ENCODE assay signal across 27 mouse cellular contexts in genomic region chr1:152966222-152966621, GRCm38 (mm10). TPM values are rescaled to one million over a fixed set of nuclear protein-coding genes. Genes with fewer than 3 reads are reported as not detected.
DNase-seq lines count a peak whose midpoint lies in the region; ATAC-seq and TF ChIP-seq lines count a peak whose summit lies in the region.
"Had no signal": no experiment of that assay in that cellular context is flagged by ENCODE, and none has a peak within 500 bp of the region (broad histone marks: within the 10 kb centered on the region; RNA-seq: fewer than 3 reads in every experiment).

No protein-coding gene starts in this region.

- H3K36me3 ChIP-seq in hindbrain, embryonic 10.5 days, result no peaks in the 10 kb centered on the region
- H3K36me3 ChIP-seq in hindbrain, postnatal 0 days (ENCODE audit: insufficient read depth, low read length), result no peaks in the 10 kb centered on the region
- no peaks in the 10 kb centered on the region for H3K36me3 ChIP-seq in neural tube, embryonic 12.5 days
- no peaks in the 10 kb centered on the region for H3K36me3 ChIP-seq in hindbrain, embryonic 15.5 days
- H3K36me3 ChIP-seq: liver, embryonic 12.5 days; midbrain, embryonic 12.5 days had no signal

- no peak for TF ChIP-seq CTCF in hindbrain, postnatal 0 days (IDR thresholded peaks at IDR 0.05; ENCODE audit: low read depth)

- no peak for ATAC-seq in hindbrain, postnatal 0 days
- 0 out of 2 replicates have a peak, but pooled peaks have one; percentile 41 for ATAC-seq in neural tube, embryonic 12.5 days (ENCODE audit: low FRiP score, low read depth)
- ATAC-seq in hindbrain, embryonic 15.5 days (ENCODE audit: low FRiP score, low read depth), result peak; percentile 54; the same call in 1 of the 2 replicates
- ATAC-seq: activated CD4-positive, CD25-positive, alpha-beta regulatory T cell, adult 4 months; forebrain, postnatal 0 days; intestine, embryonic 16.5 days; liver, embryonic 12.5 days; liver, postnatal 0 days had no signal

- 76% methylated on average over 6 of the region's 6 CpGs for WGBS in hindbrain, embryonic 10.5 days
- 59% methylated on average over 6 of the region's 6 CpGs for WGBS in hindbrain, postnatal 0 days
- WGBS in neural tube, embryonic 12.5 days, result 61% methylated on average over 6 of the region's 6 CpGs
- WGBS in hindbrain, embryonic 15.5 days, result 67% methylated on average over 6 of the region's 6 CpGs

- H3K4me3 ChIP-seq in hindbrain, embryonic 10.5 days, result no peak overlapping the region
- no peak overlapping the region for H3K4me3 ChIP-seq in hindbrain, postnatal 0 days (ENCODE audit: low read length)
- H3K4me3 ChIP-seq in neural tube, embryonic 12.5 days, result no peak overlapping the region
- H3K4me3 ChIP-seq in hindbrain, embryonic 15.5 days, result no peak overlapping the region
- H3K4me3 ChIP-seq: erythroblast, embryonic 14.5 days; left cerebral cortex, adult 2 months; liver, embryonic 12.5 days; midbrain, embryonic 12.5 days had no signal

- H3K9me3 ChIP-seq in hindbrain, embryonic 10.5 days, result no peaks in the 10 kb centered on the region
- no peaks in the 10 kb centered on the region for H3K9me3 ChIP-seq in hindbrain, postnatal 0 days (ENCODE audit: low read length)
- no peaks in the 10 kb centered on the region for H3K9me3 ChIP-seq in neural tube, embryonic 12.5 days
- H3K9me3 ChIP-seq in hindbrain, embryonic 15.5 days, result no peaks in the 10 kb centered on the region
- H3K9me3 ChIP-seq: liver, embryonic 12.5 days; midbrain, embryonic 12.5 days had no signal

- DNase-seq in hindbrain, embryonic 10.5 days (ENCODE audit: low spot score), result no peak
- no peak for DNase-seq in hindbrain, postnatal 0 days (ENCODE audit: low spot score)
- no peak for DNase-seq in neural tube, embryonic 10.5 days (ENCODE audit: extremely low spot score, low spot score)
- DNase-seq in layer of hippocampus, postnatal 10 days (ENCODE audit: low spot score in 2 of 2), result no peak
- DNase-seq: adrenal gland, adult 2 months; adrenal gland, postnatal 36 days; B cell, adult 2 months; embryo, embryonic 11 days; forebrain, postnatal 0 days; heart, postnatal 14 days; kidney, adult 8-10 months; kidney, postnatal 4 days; liver, postnatal 0 days; lung, postnatal 36 days; retina, postnatal 1 day; right cerebral cortex, postnatal 14 days had no signal

- peaks cover 11% of the 10 kb centered on the region for H3K4me1 ChIP-seq in hindbrain, embryonic 10.5 days (replicated peaks)
- no peaks in the 10 kb centered on the region for H3K4me1 ChIP-seq in hindbrain, postnatal 0 days (ENCODE audit: insufficient read depth, low read length)
- H3K4me1 ChIP-seq in neural tube, embryonic 12.5 days, result peaks cover 9% of the 10 kb centered on the region
- H3K4me1 ChIP-seq in hindbrain, embryonic 15.5 days (replicated peaks), result peaks cover 10% of the 10 kb centered on the region; the same call in 1 of the 2 replicates
- H3K4me1 ChIP-seq: liver, embryonic 12.5 days had no signal

- no peak overlapping the region for H3K4me2 ChIP-seq in hindbrain, postnatal 0 days (ENCODE audit: low read depth, low read length)
- H3K4me2 ChIP-seq in neural tube, embryonic 12.5 days (replicated peaks), result no peak overlapping the region
- no peak overlapping the region for H3K4me2 ChIP-seq in hindbrain, embryonic 15.5 days
- H3K4me2 ChIP-seq: liver, embryonic 12.5 days; midbrain, embryonic 12.5 days had no signal

- H3K9ac ChIP-seq in hindbrain, postnatal 0 days (replicated peaks; ENCODE audit: low read length), result no peak overlapping the region
- no peak overlapping the region for H3K9ac ChIP-seq in neural tube, embryonic 12.5 days
- no peak overlapping the region for H3K9ac ChIP-seq in hindbrain, embryonic 15.5 days
- H3K9ac ChIP-seq: forebrain, postnatal 0 days; liver, embryonic 12.5 days; liver, postnatal 0 days; midbrain, embryonic 12.5 days had no signal

- no peaks in the 10 kb centered on the region for H3K27me3 ChIP-seq in hindbrain, embryonic 10.5 days (ENCODE audit: insufficient read depth, poor library complexity, severe bottlenecking)
- no peaks in the 10 kb centered on the region for H3K27me3 ChIP-seq in hindbrain, postnatal 0 days (ENCODE audit: insufficient read depth, low read length)
- no peaks in the 10 kb centered on the region for H3K27me3 ChIP-seq in neural tube, embryonic 12.5 days (replicated peaks)
- H3K27me3 ChIP-seq in hindbrain, embryonic 15.5 days, result no peaks in the 10 kb centered on the region
- H3K27me3 ChIP-seq: CH12.LX; midbrain, embryonic 12.5 days had no signal

- 0 out of 2 replicates have a peak overlapping the region, but pooled peaks have one; percentile 12 for H3K27ac ChIP-seq in hindbrain, embryonic 10.5 days
- H3K27ac ChIP-seq in hindbrain, postnatal 0 days, result no peak overlapping the region
- H3K27ac ChIP-seq in neural tube, embryonic 12.5 days, result no peak overlapping the region
- no peak overlapping the region for H3K27ac ChIP-seq in hindbrain, embryonic 15.5 days (replicated peaks)
- H3K27ac ChIP-seq: kidney, postnatal 0 days; left cerebral cortex, adult 2 months; liver, embryonic 12.5 days; midbrain, embryonic 12.5 days had no signal

RNA-seq across cellular contexts. Expression of gene Nmnat2, which starts 11.4 kb away (rescaled TPM):
- polyA plus RNA-seq in hindbrain, embryonic 10.5 days (2016; fragmentation: Nextera tagmentation; extraction: Ambion mirVana), result 13.3 and 20.6 TPM in 2 replicates
- 120 and 121 TPM in 2 replicates for total RNA-seq in hindbrain, postnatal 0 days (2014; rRNA removed)
- 58.0 and 70.5 TPM in 2 replicates for polyA plus RNA-seq in hindbrain, postnatal 0 days (2015; fragmentation: Nextera tagmentation; extraction: Ambion mirVana)
- polyA plus RNA-seq in neural tube, embryonic 12.5 days (2016; fragmentation: Nextera tagmentation; extraction: Ambion mirVana), result 51.1 and 52.2 TPM in 2 replicates
- polyA plus RNA-seq in hindbrain, embryonic 15.5 days (2015; fragmentation: Nextera tagmentation; extraction: Ambion mirVana), result 77.9 and 81.6 TPM in 2 replicates
- total RNA-seq in layer of hippocampus, postnatal 10 days (2021), result 100 to 1,000 TPM in 1 of 2 experiments, 10 to 100 TPM in 1; 99.2 to 106 TPM
- total RNA-seq: megakaryocyte, adult 5-6 weeks had no signal
- polyA plus RNA-seq: erythroblast, embryonic 14.5 days; liver, embryonic 12.5 days had no signal
